Mouse (Mus musculus) testis, adult 2 months (tissue): ENCODE data around the gene Wdpcp.

Experiments
- CTCF ChIP-seq: fragments of 200-500 bp; IDR thresholded peaks from 2 replicates; pipeline ENCODE4 v1.5.1; 2012; ENCODE audit warnings: low read depth, mild to moderate bottlenecking, inconsistent platforms, low read length, moderate library complexity; ENCODE audit not compliant: control insufficient read depth, insufficient read depth, insufficient replicate concordance
- POLR2A ChIP-seq: fragments of 200-500 bp; IDR thresholded peaks from 2 replicates; pipeline ENCODE4 v1.6.1; 2012; ENCODE audit warnings: low read depth, mild to moderate bottlenecking, inconsistent platforms, low read length, moderate library complexity; ENCODE audit not compliant: control insufficient read depth

DNA sequence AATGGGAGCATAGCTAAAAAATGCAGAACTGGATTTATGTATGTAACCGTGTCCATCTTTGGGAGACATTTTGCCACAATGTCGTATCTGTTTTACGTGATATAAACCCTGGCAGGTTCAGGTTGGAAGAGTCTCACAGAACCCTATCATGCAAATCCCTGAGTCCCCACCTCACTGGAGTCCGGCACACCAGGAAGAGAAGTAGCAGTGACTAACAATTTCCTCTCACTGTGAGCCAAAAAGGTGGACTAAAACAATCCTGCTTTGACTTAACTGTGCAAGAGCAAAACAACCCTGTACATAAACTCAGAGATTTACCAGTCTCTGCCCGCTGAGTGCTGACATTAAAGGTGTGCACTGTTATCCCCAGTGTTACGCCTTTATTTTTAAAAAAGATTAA lies 5.1 kb upstream of the Wdpcp start:
- TF ChIP-seq CTCF (no peak), POLR2A (no peak)
